Mouse (Mus musculus) effector memory CD4-positive, alpha-beta T cell, adult 7 months (primary cell): ENCODE data around the gene Sos2. TPM values are rescaled to one million over a fixed set of nuclear protein-coding genes. Genes with fewer than 3 reads are reported as not detected.

Source experiments
- polyA plus RNA-seq: library from polyadenylated mRNA; unstranded; fragments of 100-300 nt; shearing (Covaris generic); gene quantifications from one replicate; pipeline ENCODE4 v1.2.1, GENCODE M21; 2017

Sos2 gene
- 41.3 TPM for polyA plus RNA-seq

GRCm38 (mm10) chr12:69681566-69682061, at the start of gene Sos2:
TSS of gene Sos2 (minus strand) at chr12:69681852.

DNA sequence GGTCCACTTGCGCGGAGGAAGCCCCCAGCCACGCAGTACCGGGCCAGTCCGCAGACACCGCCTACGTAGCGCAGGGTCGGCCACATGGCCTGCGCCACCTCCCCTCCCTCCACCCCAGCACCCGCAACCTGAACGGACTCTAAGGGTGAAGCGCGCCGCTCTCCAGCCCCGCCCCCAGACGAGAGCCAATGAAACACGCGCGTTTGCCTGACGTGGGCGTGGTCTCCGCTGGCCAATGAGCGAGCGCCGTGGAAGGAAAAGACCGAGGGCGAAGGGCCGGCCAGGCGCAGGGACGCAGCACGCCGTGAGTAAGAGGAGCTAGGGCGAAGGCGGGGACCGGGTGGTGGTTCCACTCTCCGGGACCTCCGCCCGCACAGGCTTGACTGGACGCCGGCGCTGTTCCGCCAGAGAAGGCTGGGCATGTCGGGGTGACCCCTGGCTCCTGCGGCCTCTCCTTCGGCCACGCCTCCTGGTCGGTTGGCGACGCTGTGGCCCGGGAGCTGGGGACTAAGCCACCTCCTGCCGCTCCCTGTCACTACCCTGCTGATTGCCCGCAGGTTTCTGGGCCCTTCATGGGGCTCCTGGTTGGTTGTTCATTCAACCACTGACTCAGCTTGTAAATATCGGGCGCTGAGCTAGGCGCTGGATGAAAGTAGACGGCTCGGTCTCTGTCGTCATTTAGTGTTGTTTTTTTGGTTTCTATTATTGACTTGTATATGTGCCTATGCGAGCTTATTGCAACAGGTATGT, 43.2 kb upstream of the Sos2 start, which contains the start of the genes L2hgdh and Atp5s:
TSS of gene L2hgdh (minus strand) at position 163 of the 750 bp plus-strand sequence.
TSS of gene Atp5s (plus strand) at position 240 of the 750 bp plus-strand sequence.

GRCm38 (mm10) chr12:69582613-69583269, 98.9 kb downstream of the Sos2 start, which contains the start of gene Vcpkmt:
TSS of gene Vcpkmt (minus strand) at chr12:69583028.

Other genes starting within 250 kb of the Sos2 start
- 3.9 TPM for gene Vcpkmt, start 98.8 kb downstream of the Sos2 start, polyA plus RNA-seq
- gene L2hgdh, start 43.0 kb upstream of the Sos2 start, polyA plus RNA-seq = 2.5 TPM
- 24.2 TPM for gene Atp5s, start 43.1 kb upstream of the Sos2 start, polyA plus RNA-seq
- gene Cdkl1, start 109.4 kb upstream of the Sos2 start, polyA plus RNA-seq = not detected
- 0.41 TPM for gene Atl1, start 210.8 kb upstream of the Sos2 start, polyA plus RNA-seq
- 7.3 TPM for gene Map4k5, start 211.3 kb upstream of the Sos2 start, polyA plus RNA-seq